Mouse (Mus musculus) midbrain, embryonic 14.5 days (tissue): ENCODE results near the gene Gm14137. TPM values are rescaled to one million over a fixed set of nuclear protein-coding genes. Genes with fewer than 3 reads are reported as not detected.

Source experiments
- ATAC-seq: fragments of 200-750 bp; cut with Nextera tagmentation; 2 replicates; pipeline ENCODE4 v1.8.0; 2017; ENCODE audit warnings: moderate number of reproducible peaks, moderate library complexity; ENCODE audit not compliant: low FRiP score, low TSS enrichment
- DNase-seq: peaks from one replicate; pipeline ENCODE4 v3.0.0-alpha.2; 2015
- H3K27ac ChIP-seq: fragments of 300-500 bp; sonication (generic); replicated peaks from 2 replicates; pipeline ENCODE4 v1.5.1; 2014; ENCODE audit warnings: mild to moderate bottlenecking, low read depth, low read length, moderate library complexity
- H3K27me3 ChIP-seq: fragments of 300-500 bp; sonication (generic); 2 replicates; pipeline ENCODE4 v1.6.1; 2014; ENCODE audit warnings: low read length, control low read depth, mixed read lengths; ENCODE audit not compliant: control insufficient read depth, insufficient read depth
- H3K36me3 ChIP-seq: fragments of 300-500 bp; sonication (generic); 2 replicates; pipeline ENCODE4 v1.6.1; 2014; ENCODE audit warnings: low read length, control low read depth; ENCODE audit not compliant: control insufficient read depth, insufficient read depth
- H3K4me1 ChIP-seq: fragments of 300-500 bp; sonication (generic); 2 replicates; pipeline ENCODE4 v1.6.1; 2014; ENCODE audit warnings: mild to moderate bottlenecking, antibody characterized with exemption, low read length, control low read depth; ENCODE audit not compliant: control insufficient read depth, insufficient read depth
- H3K4me2 ChIP-seq: fragments of 300-500 bp; sonication (generic); 2 replicates; pipeline ENCODE4 v1.6.1; 2014; ENCODE audit warnings: mild to moderate bottlenecking, low read length, moderate library complexity
- H3K4me3 ChIP-seq: fragments of 300-500 bp; sonication (generic); replicated peaks from 2 replicates; pipeline ENCODE4 v1.5.1; 2014; ENCODE audit warnings: low read depth, low read length
- H3K9ac ChIP-seq: fragments of 300-500 bp; sonication (generic); replicated peaks from 2 replicates; pipeline ENCODE4 v1.6.1; 2014; ENCODE audit warnings: mild to moderate bottlenecking, low read length, moderate library complexity
- H3K9me3 ChIP-seq: fragments of 300-500 bp; sonication (generic); 2 replicates; pipeline ENCODE4 v1.6.1; 2016; ENCODE audit warnings: low read length, control low read depth, mixed read lengths; ENCODE audit not compliant: control insufficient read depth
- whole genome bisulfite sequencing: fragments of 180-500 bp; shearing (Covaris S2); extraction: QIAGEN DNeasy Blood & Tissue Kit; methylation state at CpG from one replicate; pipeline ENCODE4 v1.1.7; 2014; 5-methylcytosine and 5-hydroxymethylcytosine counted together
- polyA plus RNA-seq: library from polyadenylated mRNA; unstranded; fragments of >200 nt; fragmentation: Nextera tagmentation; extraction: Ambion mirVana; gene quantifications from 2 replicates; pipeline ENCODE4 v1.2.1, GENCODE M21; 2014

Gene Gm14137
- polyA plus RNA-seq = 0.43 and 0.90 TPM in 2 replicates

- WGBS = 41% methylated on average over 8 of the region's 8 CpGs
- Histone ChIP-seq H3K9ac (peak within 1 kb of the TSS; percentile 14; the same call in 1 of the 2 replicates), H3K27me3 (no peaks in the 10 kb centered on the region), H3K4me1 (0 out of 2 replicates have a peak, but pooled peaks cover 7% of the 10 kb centered on the region), H3K27ac (no peak within 1 kb of the TSS; the same call in 1 of the 2 replicates), H3K36me3 (peaks cover 24% of the 10 kb centered on the region), H3K4me3 (no peak within 1 kb of the TSS), H3K4me2 (no peak within 1 kb of the TSS), H3K9me3 (no peaks in the 10 kb centered on the region)
- DNase-seq (no peak), ATAC-seq (no peak)
Measured at GRCm38 (mm10) chr2:119173991-119174651, at the start of gene Gm14137. Gm14137 (plus strand) TSS chr2:119174509.

GRCm38 (mm10) chr2:119136346-119136898 lies 37.9 kb upstream of the Gm14137 start:
- H3K27ac ChIP-seq = no peak overlapping the region
- no peak for DNase-seq
- H3K4me1 ChIP-seq = no peaks in the 10 kb centered on the region
- no peak overlapping the region for H3K9ac ChIP-seq
- no peaks in the 10 kb centered on the region for H3K27me3 ChIP-seq
- no peak overlapping the region for H3K4me2 ChIP-seq
- 90% methylated on average over 5 of the region's 5 CpGs for WGBS
- no peak overlapping the region for H3K4me3 ChIP-seq
- H3K36me3 ChIP-seq = peaks cover 78% of the 10 kb centered on the region
- no peak for ATAC-seq
- H3K9me3 ChIP-seq = no peaks in the 10 kb centered on the region

GRCm38 (mm10) chr2:119145199-119145598 lies 29.1 kb upstream of the Gm14137 start:
- H3K27ac ChIP-seq = no peak overlapping the region
- no peaks in the 10 kb centered on the region for H3K4me1 ChIP-seq
- H3K4me3 ChIP-seq = no peak overlapping the region
- DNase-seq (peak; percentile 9), ATAC-seq (no peak)
- peaks cover 92% of the 10 kb centered on the region for H3K36me3 ChIP-seq
- H3K9me3 ChIP-seq = no peaks in the 10 kb centered on the region
- no peaks in the 10 kb centered on the region for H3K27me3 ChIP-seq
- no peak overlapping the region for H3K9ac ChIP-seq
- 95% methylated on average over 2 of the region's 2 CpGs for WGBS
- H3K4me2 ChIP-seq = no peak overlapping the region

- DNase-seq (no peak), ATAC-seq (no peak)
- no peak overlapping the region for H3K27ac ChIP-seq
- H3K4me1 ChIP-seq = no peaks in the 10 kb centered on the region
- H3K9me3 ChIP-seq = no peaks in the 10 kb centered on the region
- WGBS = 77% methylated on average over 6 of the region's 6 CpGs
- no peaks in the 10 kb centered on the region for H3K27me3 ChIP-seq
- no peak overlapping the region for H3K9ac ChIP-seq
- H3K4me3 ChIP-seq = no peak overlapping the region
- peaks cover 93% of the 10 kb centered on the region for H3K36me3 ChIP-seq
- no peak overlapping the region for H3K4me2 ChIP-seq
Measured at GRCm38 (mm10) chr2:119146435-119146834, 27.9 kb upstream of the Gm14137 start.

GRCm38 (mm10) chr2:119147160-119147678 lies 27.1 kb upstream of the Gm14137 start:
- Histone ChIP-seq H3K9ac (no peak overlapping the region), H3K4me3 (no peak overlapping the region), H3K36me3 (peaks cover 92% of the 10 kb centered on the region), H3K27ac (no peak overlapping the region), H3K9me3 (no peaks in the 10 kb centered on the region), H3K4me2 (no peak overlapping the region), H3K4me1 (no peaks in the 10 kb centered on the region), H3K27me3 (no peaks in the 10 kb centered on the region)
- ATAC-seq (no peak), DNase-seq (no peak)
- 82% methylated on average over 22 of the region's 22 CpGs for WGBS

GRCm38 (mm10) chr2:119147775-119148174 lies 26.5 kb upstream of the Gm14137 start:
- ATAC-seq (no peak), DNase-seq (no peak)
- H3K9ac ChIP-seq = no peak overlapping the region
- no peaks in the 10 kb centered on the region for H3K9me3 ChIP-seq
- WGBS = 95% methylated on average over 8 of the region's 8 CpGs
- peaks cover 92% of the 10 kb centered on the region for H3K36me3 ChIP-seq
- H3K4me3 ChIP-seq = no peak overlapping the region
- H3K27me3 ChIP-seq = no peaks in the 10 kb centered on the region
- no peak overlapping the region for H3K4me2 ChIP-seq
- no peaks in the 10 kb centered on the region for H3K4me1 ChIP-seq
- H3K27ac ChIP-seq = no peak overlapping the region

GRCm38 (mm10) chr2:119152255-119152654 lies 22.1 kb upstream of the Gm14137 start:
- DNase-seq (no peak), ATAC-seq (no peak)
- H3K4me3 ChIP-seq = no peak overlapping the region
- peaks cover 68% of the 10 kb centered on the region for H3K36me3 ChIP-seq
- H3K9ac ChIP-seq = no peak overlapping the region
- no peak overlapping the region for H3K4me2 ChIP-seq
- no peak overlapping the region for H3K27ac ChIP-seq
- WGBS = 88% methylated on average over 6 of the region's 6 CpGs
- peaks cover 10% of the 10 kb centered on the region for H3K4me1 ChIP-seq
- H3K27me3 ChIP-seq = no peaks in the 10 kb centered on the region
- H3K9me3 ChIP-seq = no peaks in the 10 kb centered on the region

GRCm38 (mm10) chr2:119154683-119155082 lies 19.6 kb upstream of the Gm14137 start:
- Histone ChIP-seq H3K27ac (no peak overlapping the region), H3K4me2 (no peak overlapping the region), H3K9ac (no peak overlapping the region), H3K36me3 (peaks cover 45% of the 10 kb centered on the region), H3K9me3 (no peaks in the 10 kb centered on the region), H3K4me3 (no peak overlapping the region), H3K27me3 (no peaks in the 10 kb centered on the region), H3K4me1 (peaks cover 14% of the 10 kb centered on the region)
- no peak for ATAC-seq
- 84% methylated on average over 2 of the region's 2 CpGs for WGBS
- DNase-seq = no peak

GRCm38 (mm10) chr2:119155388-119155787 lies 18.9 kb upstream of the Gm14137 start:
- H3K27me3 ChIP-seq = no peaks in the 10 kb centered on the region
- no peak for ATAC-seq
- H3K9ac ChIP-seq = no peak overlapping the region
- H3K9me3 ChIP-seq = no peaks in the 10 kb centered on the region
- WGBS = 92% methylated on average over 9 of the region's 9 CpGs
- peaks cover 14% of the 10 kb centered on the region for H3K4me1 ChIP-seq
- H3K4me2 ChIP-seq = peak overlapping the region; percentile 95
- H3K4me3 ChIP-seq = no peak overlapping the region
- DNase-seq = no peak
- H3K27ac ChIP-seq = no peak overlapping the region
- H3K36me3 ChIP-seq = peaks cover 38% of the 10 kb centered on the region
